Mouse (Mus musculus) G1E (cell line): Measurements from ENCODE around the gene Edc3.

Source experiments
- CTCF ChIP-seq: IDR thresholded peaks from 2 replicates; pipeline ENCODE4 v1.5.1; 2012; ENCODE audit warnings: low read depth, low read length, inconsistent platforms, mixed read lengths
- GATA1 ChIP-seq: IDR thresholded peaks from 2 replicates; pipeline ENCODE4 v1.6.1; 2012; ENCODE audit warnings: borderline replicate concordance, low read length, inconsistent platforms, mixed read lengths
- GATA2 ChIP-seq: IDR thresholded peaks from 2 replicates; pipeline ENCODE4 v1.6.1; 2012; ENCODE audit warnings: low read depth, low read length, inconsistent platforms, borderline replicate concordance
- TAL1 ChIP-seq: conservative IDR thresholded peaks from 2 replicates; pipeline ENCODE4 v1.6.1; 2012; ENCODE audit warnings: low read depth, low read length, inconsistent platforms, mixed read lengths

GRCm38 (mm10) chr9:57722371-57722770 is 14.0 kb downstream of the Edc3 start:
- no peak for TF ChIP-seq CTCF
- no peak for TF ChIP-seq GATA2
- TF ChIP-seq GATA1 = no peak
- TF ChIP-seq TAL1 = no peak
